Mouse (Mus musculus) stomach, embryonic 16.5 days (tissue): ENCODE data around the gene Zcchc10. TPM values are rescaled to one million over a fixed set of nuclear protein-coding genes. Genes with fewer than 3 reads are reported as not detected.

Experiments used
- ATAC-seq: fragments of 200-750 bp; cut with Nextera tagmentation; 2 replicates; pipeline ENCODE4 v1.8.0; 2017; ENCODE audit warnings: moderate number of reproducible peaks, moderate TSS enrichment; ENCODE audit not compliant: insufficient read depth, low FRiP score
- H3K27ac ChIP-seq: fragments of 300-500 bp; sonication (generic); 2 replicates; pipeline ENCODE4 v1.5.1; 2014; ENCODE audit warnings: low read length
- H3K27me3 ChIP-seq: fragments of 300-500 bp; sonication (generic); 2 replicates; pipeline ENCODE4 v1.6.1; 2014; ENCODE audit warnings: low read length, control low read depth, mixed read lengths; ENCODE audit not compliant: control insufficient read depth, insufficient read depth
- H3K36me3 ChIP-seq: fragments of 300-500 bp; sonication (generic); 2 replicates; pipeline ENCODE4 v1.6.1; 2014; ENCODE audit warnings: low read length; ENCODE audit not compliant: control insufficient read depth, insufficient read depth
- H3K4me1 ChIP-seq: fragments of 300-500 bp; sonication (generic); 2 replicates; pipeline ENCODE4 v1.6.1; 2014; ENCODE audit warnings: low read length, control low read depth, mixed read lengths; ENCODE audit not compliant: control insufficient read depth, insufficient read depth
- H3K4me2 ChIP-seq: fragments of 300-500 bp; sonication (generic); 2 replicates; pipeline ENCODE4 v1.6.1; 2014; ENCODE audit warnings: low read depth, low read length, mixed read lengths
- H3K4me3 ChIP-seq: fragments of 300-500 bp; sonication (generic); replicated peaks from 2 replicates; pipeline ENCODE4 v1.5.1; 2014; ENCODE audit warnings: mild to moderate bottlenecking, low read length
- H3K9ac ChIP-seq: fragments of 300-500 bp; sonication (generic); 2 replicates; pipeline ENCODE4 v1.6.1; 2014; ENCODE audit warnings: low read length
- H3K9me3 ChIP-seq: fragments of 300-500 bp; sonication (generic); replicated peaks from 2 replicates; pipeline ENCODE4 v1.6.1; 2016; ENCODE audit warnings: low read length, control low read depth; ENCODE audit not compliant: control insufficient read depth
- WGBS: fragments of 180-500 bp; shearing (Covaris S2); extraction: QIAGEN DNeasy Blood & Tissue Kit; methylation state at CpG from one replicate; pipeline ENCODE4 v1.1.7; 2014; 5-methylcytosine and 5-hydroxymethylcytosine counted together
- polyA plus RNA-seq: library from polyadenylated mRNA; unstranded; fragments of >200 nt; fragmentation: Nextera tagmentation; extraction: Ambion mirVana; gene quantifications from 2 replicates; pipeline ENCODE4 v1.2.1, GENCODE M21; 2015

Gene Zcchc10
- polyA plus RNA-seq, 1 experiment from 2014 or later: 19.5 TPM

DNA sequence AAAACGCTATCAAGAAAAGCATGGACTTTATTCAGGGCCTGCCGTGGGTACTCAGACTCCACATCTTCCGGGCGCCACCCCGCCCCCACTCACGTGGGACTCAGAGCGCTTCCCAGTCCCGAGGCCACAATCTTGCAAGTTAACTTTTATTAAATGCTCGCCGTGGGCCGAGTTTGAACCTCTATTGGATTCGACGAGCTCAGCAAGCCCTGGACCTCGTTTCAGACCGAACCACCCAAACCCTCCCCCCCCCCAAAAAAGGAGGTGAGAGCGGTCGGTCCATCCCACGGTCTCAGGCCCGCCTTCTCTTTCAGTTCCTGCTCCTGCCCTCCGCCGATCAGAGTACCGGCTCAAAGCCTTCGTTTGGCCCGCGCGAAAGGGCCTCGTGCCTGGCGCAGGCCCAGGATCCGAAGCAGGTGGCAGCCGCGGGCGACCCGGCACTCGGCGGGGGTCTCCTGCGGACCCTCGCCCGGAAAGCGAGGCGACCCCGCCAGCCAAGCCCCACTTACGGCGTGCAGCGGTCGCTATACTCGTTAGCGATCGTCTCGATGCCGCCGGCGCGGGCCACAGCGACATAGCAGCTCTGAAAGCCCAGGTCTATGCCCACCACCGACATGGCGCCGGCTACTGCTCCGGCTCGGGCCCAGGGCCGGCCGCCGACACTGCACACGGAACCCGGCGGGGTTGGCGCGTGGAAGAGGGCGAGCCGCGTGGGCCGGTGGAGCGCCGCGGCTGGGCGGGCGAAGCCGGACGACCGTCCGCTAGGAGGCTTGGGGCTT, 24.7 kb upstream of the Zcchc10 start:
- peak overlapping the region; percentile 91 for H3K9ac ChIP-seq
- H3K27me3 ChIP-seq: no peaks in the 10 kb centered on the region
- H3K4me1 ChIP-seq: peaks cover 35% of the 10 kb centered on the region
- WGBS: under 1% methylated on average over 79 of the region's 80 CpGs
- H3K27ac ChIP-seq: peak overlapping the region; percentile 99
- peak overlapping the region; percentile 74 for H3K4me2 ChIP-seq
- H3K36me3 ChIP-seq: no peaks in the 10 kb centered on the region
- H3K9me3 ChIP-seq: no peaks in the 10 kb centered on the region
- ATAC-seq: peak; percentile 58; the same call in 1 of the 2 replicates
- peak overlapping the region; percentile 81 for H3K4me3 ChIP-seq

DNA sequence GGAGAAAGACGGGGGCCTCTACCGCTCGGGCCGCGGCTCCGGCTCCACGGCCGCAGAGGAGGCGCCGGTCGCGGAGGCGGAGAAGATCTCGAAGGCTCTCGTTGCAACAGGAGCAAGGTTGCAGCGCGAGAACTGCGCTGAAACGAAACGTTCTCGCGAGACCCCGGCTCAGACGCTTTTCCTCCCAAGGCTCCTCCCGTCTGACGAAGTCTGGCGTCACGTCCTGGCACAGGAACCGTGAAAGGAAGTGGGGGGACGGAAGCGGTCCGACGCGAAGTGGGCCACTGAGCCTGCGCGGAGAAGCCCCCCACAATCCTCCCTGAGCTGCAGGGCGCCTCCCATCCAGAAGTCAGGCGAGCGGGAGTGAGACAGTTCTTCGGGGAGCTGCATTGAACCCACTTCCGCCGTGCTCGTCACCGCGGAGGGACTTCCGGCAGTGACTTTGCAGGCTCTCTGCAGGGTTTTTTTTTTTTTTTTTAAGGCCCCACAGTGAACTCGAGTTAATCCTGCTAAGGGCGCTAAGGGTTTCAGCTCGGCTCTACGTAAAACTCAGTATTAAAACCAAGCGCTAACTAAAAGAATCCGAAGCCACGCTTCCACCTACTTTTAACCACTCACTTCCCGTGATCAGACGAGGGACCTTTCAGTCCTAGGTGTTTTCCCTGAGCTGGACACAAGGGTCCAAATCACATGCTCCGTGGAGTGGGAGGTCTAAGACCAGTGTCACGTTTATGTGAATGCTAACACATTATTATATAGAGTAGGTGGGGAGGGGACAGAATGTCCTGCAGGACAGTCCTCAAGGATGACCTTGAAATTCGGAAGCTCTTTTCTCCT, 23.9 kb upstream of the Zcchc10 start, which contains the start of gene Hspa4:
Hspa4 (minus strand) TSS at position 128 of the 837 bp plus-strand sequence.
- peak; percentile 98 for ATAC-seq
- peak within 1 kb of the TSS; percentile 91 for H3K9ac ChIP-seq
- peak within 1 kb of the TSS; percentile 99 for H3K27ac ChIP-seq
- H3K4me2 ChIP-seq: peak within 1 kb of the TSS; percentile 74
- WGBS: 1% methylated on average over 58 of the region's 58 CpGs
- H3K27me3 ChIP-seq: no peaks in the 10 kb centered on the region
- H3K4me1 ChIP-seq: peaks cover 31% of the 10 kb centered on the region
- H3K9me3 ChIP-seq: no peaks in the 10 kb centered on the region
- peak within 1 kb of the TSS; percentile 81 for H3K4me3 ChIP-seq
- no peaks in the 10 kb centered on the region for H3K36me3 ChIP-seq

DNA sequence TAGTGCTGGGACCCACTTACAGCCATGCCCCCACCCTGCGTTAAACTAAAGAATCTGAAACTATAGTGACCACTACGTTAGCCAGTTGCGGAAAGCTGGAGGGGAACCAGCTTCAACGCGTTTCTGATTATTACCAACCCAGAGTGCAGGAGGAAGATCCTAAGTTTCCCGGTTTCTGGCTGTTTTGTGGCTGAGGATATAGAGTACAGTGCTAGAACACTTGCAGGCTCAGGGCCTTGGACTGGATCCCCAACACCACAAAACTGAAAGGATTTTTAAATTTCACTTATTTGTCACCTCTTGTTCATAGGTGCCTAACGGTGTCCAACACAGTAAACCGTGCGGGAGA, 23.3 kb upstream of the Zcchc10 start:
- WGBS: 43% methylated on average over 9 of the region's 9 CpGs
- no peaks in the 10 kb centered on the region for H3K9me3 ChIP-seq
- no peaks in the 10 kb centered on the region for H3K36me3 ChIP-seq
- no peak for ATAC-seq
- H3K4me3 ChIP-seq: peak overlapping the region; percentile 81
- peak overlapping the region; percentile 62 for H3K4me2 ChIP-seq
- H3K9ac ChIP-seq: peak overlapping the region; percentile 74
- H3K27ac ChIP-seq: peak overlapping the region; percentile 99
- no peaks in the 10 kb centered on the region for H3K27me3 ChIP-seq
- H3K4me1 ChIP-seq: peaks cover 30% of the 10 kb centered on the region

DNA sequence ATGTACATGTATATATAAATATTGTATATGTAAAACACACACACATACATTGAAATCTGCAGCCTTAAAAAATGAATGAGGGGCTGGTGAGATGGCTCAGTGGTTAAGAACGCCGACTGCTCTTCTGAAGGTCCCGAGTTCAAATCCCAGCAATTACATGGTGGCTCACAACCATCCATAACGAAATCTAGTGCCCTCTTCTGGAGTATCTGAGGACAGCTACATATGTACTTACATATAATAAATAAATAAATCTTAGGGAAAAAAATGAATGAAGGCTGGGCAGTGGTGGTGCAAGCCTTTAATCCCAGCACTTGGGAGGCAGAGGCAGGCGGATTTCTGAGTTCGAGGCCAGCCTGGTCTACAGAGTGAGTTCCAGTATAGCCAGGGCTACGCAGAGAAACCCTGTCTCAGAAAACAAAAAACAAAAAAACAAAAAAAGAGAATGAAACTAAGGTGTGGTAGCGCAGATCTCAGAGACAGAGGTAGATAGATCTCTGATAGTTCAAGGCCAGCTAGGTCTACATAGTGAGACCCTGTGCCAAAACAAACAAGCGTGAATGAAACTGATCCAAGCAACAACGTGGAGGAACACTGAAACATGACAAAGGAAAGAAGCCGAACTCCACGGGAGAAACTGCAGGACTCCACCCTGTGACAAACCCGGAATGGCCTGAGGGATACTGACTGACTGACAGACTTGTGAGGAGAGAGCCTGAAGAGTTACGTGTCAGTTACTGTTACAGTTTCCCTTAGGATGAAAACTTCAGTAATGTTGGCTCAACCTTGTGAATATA, 20.2 kb upstream of the Zcchc10 start:
- Histone ChIP-seq H3K4me1 (peaks cover 22% of the 10 kb centered on the region), H3K9me3 (no peaks in the 10 kb centered on the region), H3K27me3 (no peaks in the 10 kb centered on the region), H3K27ac (no peak overlapping the region), H3K9ac (no peak overlapping the region), H3K36me3 (no peaks in the 10 kb centered on the region), H3K4me2 (no peak overlapping the region), H3K4me3 (no peak overlapping the region)
- ATAC-seq: no peak
- WGBS: 85% methylated on average over 14 of the region's 14 CpGs

DNA sequence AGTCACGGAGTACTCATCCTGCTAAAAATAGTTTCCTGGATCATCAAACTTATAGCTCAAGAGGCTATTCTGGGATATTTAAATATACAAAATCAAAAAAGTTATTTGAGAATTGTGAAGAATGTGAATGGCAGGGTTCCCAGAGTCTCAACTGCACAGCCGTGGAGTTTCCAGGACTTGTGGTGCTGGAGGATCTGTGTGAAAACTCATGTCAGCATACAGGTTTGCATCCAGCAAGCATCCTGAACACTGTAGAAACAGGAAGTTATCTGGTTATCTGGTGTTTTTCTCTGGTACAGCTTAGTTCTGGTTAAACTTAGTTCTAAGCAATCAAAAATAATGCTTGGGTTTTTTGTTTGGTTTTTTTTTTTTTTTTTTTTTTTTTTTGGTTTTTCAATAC, 17.5 kb upstream of the Zcchc10 start:
- no peak overlapping the region for H3K4me2 ChIP-seq
- H3K9me3 ChIP-seq: no peaks in the 10 kb centered on the region
- no peaks in the 10 kb centered on the region for H3K36me3 ChIP-seq
- peaks cover 21% of the 10 kb centered on the region for H3K4me1 ChIP-seq
- no peak for ATAC-seq
- H3K27ac ChIP-seq: peak overlapping the region; percentile 82
- no peaks in the 10 kb centered on the region for H3K27me3 ChIP-seq
- H3K9ac ChIP-seq: no peak overlapping the region
- 38% methylated on average over 2 of the region's 2 CpGs for WGBS
- H3K4me3 ChIP-seq: no peak overlapping the region

DNA sequence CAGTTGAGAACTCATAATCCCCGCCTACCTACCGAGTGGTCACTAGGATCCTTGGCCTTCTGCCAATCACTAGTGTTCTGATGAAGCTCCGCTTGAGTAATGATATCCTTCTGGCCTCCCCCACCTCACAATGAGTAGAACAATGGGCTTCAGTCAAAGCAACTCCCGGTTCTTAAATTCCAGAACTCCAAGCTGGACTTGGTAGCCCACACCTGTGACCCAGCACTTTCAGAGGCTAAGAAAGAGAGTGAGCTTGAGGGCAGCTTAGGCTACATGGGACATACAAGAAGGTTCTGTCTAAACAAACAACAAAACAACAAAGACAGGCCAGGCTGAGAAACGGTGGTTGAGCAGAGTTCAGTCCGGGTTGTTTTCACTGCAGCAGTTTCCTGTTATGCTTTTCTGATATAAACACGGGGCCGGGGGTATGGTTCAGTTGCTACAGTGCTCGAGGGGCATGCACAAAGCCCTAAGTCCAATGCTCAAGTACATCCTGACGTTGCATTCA, 16.9 kb upstream of the Zcchc10 start:
- Histone ChIP-seq H3K4me2 (no peak overlapping the region), H3K4me3 (no peak overlapping the region), H3K27ac (peak overlapping the region; percentile 82), H3K4me1 (peaks cover 21% of the 10 kb centered on the region), H3K27me3 (no peaks in the 10 kb centered on the region), H3K9me3 (no peaks in the 10 kb centered on the region), H3K9ac (no peak overlapping the region), H3K36me3 (no peaks in the 10 kb centered on the region)
- ATAC-seq: no peak
- 47% methylated on average over 10 of the region's 10 CpGs for WGBS

DNA sequence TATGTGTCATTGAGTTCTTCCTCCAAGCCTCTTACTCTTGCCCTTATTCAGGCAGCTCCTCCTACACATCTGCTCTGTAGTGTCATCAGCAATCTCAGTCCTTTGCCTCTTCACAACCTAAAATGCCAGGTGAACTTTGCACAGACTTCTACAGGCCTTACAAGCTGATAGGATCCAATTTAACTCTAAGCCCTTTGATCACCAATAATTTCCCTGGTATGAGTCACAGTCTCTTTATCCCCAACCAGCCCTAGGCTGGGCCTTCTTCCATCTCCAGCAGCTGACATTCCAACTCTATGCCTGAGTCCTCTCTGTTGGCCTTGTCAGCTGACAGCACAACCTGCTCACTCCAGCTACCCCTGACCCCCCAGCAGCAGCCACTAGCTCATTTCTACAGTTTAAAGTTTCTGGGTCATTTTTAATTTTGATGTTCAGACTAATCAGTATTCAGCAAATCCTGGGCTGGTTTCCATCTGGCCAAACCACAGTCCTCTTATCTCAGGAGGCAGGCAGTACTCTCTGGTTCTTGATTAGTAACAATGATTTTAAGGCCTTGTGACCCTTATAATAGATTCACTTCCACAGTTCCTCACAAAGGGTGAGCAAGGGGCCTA, 16.1 kb upstream of the Zcchc10 start:
- peak; percentile 85 for ATAC-seq
- Histone ChIP-seq H3K27ac (peak overlapping the region; percentile 82), H3K4me2 (peak overlapping the region; percentile 15; the same call in 1 of the 2 replicates), H3K4me3 (no peak overlapping the region), H3K9me3 (no peaks in the 10 kb centered on the region), H3K27me3 (no peaks in the 10 kb centered on the region), H3K36me3 (no peaks in the 10 kb centered on the region), H3K9ac (no peak overlapping the region; the same call in 1 of the 2 replicates), H3K4me1 (peaks cover 21% of the 10 kb centered on the region)

DNA sequence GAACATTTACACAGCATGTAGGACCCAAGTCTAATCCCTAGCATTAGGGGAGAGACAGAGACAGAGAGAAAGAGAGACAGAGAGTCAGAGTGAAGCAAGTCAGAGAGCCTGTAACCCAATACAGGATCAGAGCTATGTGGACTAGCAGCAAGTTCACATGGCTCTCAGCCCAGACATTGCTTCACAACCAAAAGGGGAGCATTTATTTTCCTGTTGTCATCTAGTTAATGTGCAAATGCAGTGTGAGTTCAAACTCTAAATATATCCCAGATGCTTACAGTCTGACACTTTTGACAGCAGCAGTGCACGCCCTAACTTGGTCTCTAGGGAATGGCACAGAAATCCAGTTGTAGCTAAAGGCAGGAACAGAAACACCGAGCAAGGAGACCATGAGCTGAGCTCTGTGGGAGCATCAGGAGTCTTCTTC, 15.6 kb upstream of the Zcchc10 start:
- Histone ChIP-seq H3K4me1 (peaks cover 21% of the 10 kb centered on the region), H3K9ac (no peak overlapping the region), H3K27me3 (no peaks in the 10 kb centered on the region), H3K9me3 (no peaks in the 10 kb centered on the region), H3K4me3 (no peak overlapping the region), H3K4me2 (no peak overlapping the region), H3K36me3 (no peaks in the 10 kb centered on the region), H3K27ac (peak overlapping the region; percentile 82)
- WGBS: 32% methylated on average over 2 of the region's 2 CpGs
- peak; percentile 87 for ATAC-seq
